Mouse (Mus musculus) MEL (cell line): ENCODE measurements at regions not wholly inside any gene's neighbourhood (a gene's known extent, or its start where the extent isn't known, plus 50 kb on each side); places are given as distances from the start of the nearest gene placed in this dataset.

Experiments
- CTCF ChIP-seq, 3 experiments: IDR thresholded peaks in 2 of 3; conservative IDR thresholded peaks in 1 of 3; 2 replicates each; pipeline ENCODE4 v1.5.1; 2011 to 2012; ENCODE audit warnings: low read length in 3 of 3, low read depth in 2 of 3, mild to moderate bottlenecking in 2 of 3, improper control_type of control experiment in 1 of 3, inconsistent platforms in 1 of 3, mixed read lengths in 1 of 3, moderate library complexity in 1 of 3; ENCODE audit not compliant: control insufficient read depth in 1 of 3, insufficient read depth in 1 of 3, poor library complexity in 1 of 3, severe bottlenecking in 1 of 3
- EP300 ChIP-seq, 2 experiments: IDR thresholded peaks; 2 replicates each; pipeline ENCODE4 v1.6.1; 2011; ENCODE audit warnings: improper control_type of control experiment in 2 of 2, low read length in 2 of 2, low read depth in 1 of 2, mild to moderate bottlenecking in 1 of 2
- GATA1 ChIP-seq: IDR thresholded peaks from 2 replicates; pipeline ENCODE4 v1.6.1; 2011; ENCODE audit warnings: low read depth, low read length, improper control_type of control experiment
- POLR2A ChIP-seq, 2 experiments: IDR thresholded peaks; 2 replicates each; pipeline ENCODE4 v1.6.1; 2011 to 2012; ENCODE audit warnings: low read length in 2 of 2, mild to moderate bottlenecking in 2 of 2, control low read depth in 1 of 2, improper control_type of control experiment in 1 of 2, low read depth in 1 of 2, moderate library complexity in 1 of 2; ENCODE audit not compliant: control insufficient read depth in 1 of 2, insufficient read depth in 1 of 2, poor library complexity in 1 of 2
- UBTF ChIP-seq: IDR thresholded peaks from 2 replicates; pipeline ENCODE4 v1.6.1; 2012; ENCODE audit warnings: low read depth, mild to moderate bottlenecking, inconsistent platforms, low read length, improper control_type of control experiment, moderate library complexity, borderline replicate concordance; ENCODE audit not compliant: insufficient read depth
- USF1 ChIP-seq: IDR thresholded peaks from 2 replicates; pipeline ENCODE4 v1.6.1; 2014; ENCODE audit warnings: low read depth, mild to moderate bottlenecking, inconsistent platforms, low read length, improper control_type of control experiment, moderate library complexity

GRCm38 (mm10) chr10:17550638-17551013, 172.4 kb upstream of the Cited2 start:
- TF ChIP-seq UBTF (no peak), USF1 (no peak), CTCF (IDR thresholded peaks at IDR 0.05 in 2 of 3, conservative IDR thresholded peaks at IDR 0.05 in 1 of 3; ENCODE audit: control insufficient read depth in 1 of 3, insufficient read depth in 1 of 3, low read depth in 2 of 3, low read length in 3 of 3, poor library complexity in 1 of 3, severe bottlenecking in 1 of 3) (no peak), EP300 (IDR thresholded peaks at IDR 0.05; ENCODE audit: low read depth in 1 of 2, low read length in 2 of 2) (no peak), POLR2A (IDR thresholded peaks at IDR 0.05; ENCODE audit: control insufficient read depth in 1 of 2, insufficient read depth in 1 of 2, low read depth in 1 of 2, low read length in 2 of 2, poor library complexity in 1 of 2) (no peak), GATA1 (no peak)
